Mouse (Mus musculus): ENCODE measurements around the gene Golm1.

DNA sequence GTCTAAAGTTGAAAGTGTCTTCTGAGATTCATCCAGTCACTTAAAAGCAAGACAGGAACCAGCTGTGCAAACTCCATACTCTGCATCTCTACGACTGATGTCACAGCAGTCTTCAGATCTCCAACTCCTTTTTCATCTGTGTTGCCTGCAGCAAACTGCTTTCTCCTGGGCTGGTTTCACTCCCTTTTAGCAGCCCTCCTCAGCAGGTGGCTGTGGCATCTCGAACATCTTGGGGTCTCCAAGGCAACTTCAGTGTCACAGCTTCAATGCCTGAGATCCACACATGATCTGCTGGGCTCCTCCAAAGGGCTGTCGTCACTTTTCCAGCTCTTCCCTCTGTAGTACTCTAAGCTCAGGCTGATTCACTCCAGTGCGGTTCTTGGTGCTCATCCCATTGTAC lies 84.9 kb downstream of the Golm1 start:
- no peak for TF ChIP-seq CTCF (IDR thresholded peaks at IDR 0.05; ENCODE audit: control insufficient read depth, insufficient read depth, insufficient replicate concordance, low read depth, low read length)
- TF ChIP-seq POLR2A (IDR thresholded peaks at IDR 0.05; ENCODE audit: control insufficient read depth, low read depth, low read length) = no peak
